Comparison of ENCODE assay signal across 17 mouse cellular contexts in genomic region chr17:21472032-21472652, GRCm38 (mm10). TPM values are rescaled to one million over a fixed set of nuclear protein-coding genes. Genes with fewer than 3 reads are reported as not detected.
A peak's percentile ranks its signal among the peaks of the same experiment; 100 is the strongest.
DNase-seq lines count a peak whose midpoint lies in the region; ATAC-seq and TF ChIP-seq lines count a peak whose summit lies in the region.
"Had no signal": no experiment of that assay in that cellular context is flagged by ENCODE, and none has a peak within 500 bp of the region (broad histone marks: within the 10 kb centered on the region; RNA-seq: fewer than 3 reads in every experiment).

No protein-coding gene starts in this region.

- TF ChIP-seq EP300 in MEL (IDR thresholded peaks at IDR 0.05; ENCODE audit: low read depth in 1 of 2, low read length in 2 of 2): 0 out of 4 replicates have a peak, but pooled peaks of 1 of the 2 experiments have one; percentile 8

- TF ChIP-seq CTCF in MEL (IDR thresholded peaks at IDR 0.05 in 2 of 3, conservative IDR thresholded peaks at IDR 0.05 in 1 of 3; ENCODE audit: control insufficient read depth in 1 of 3, insufficient read depth in 1 of 3, low read depth in 2 of 3, low read length in 3 of 3, poor library complexity in 1 of 3, severe bottlenecking in 1 of 3): no peak

- H3K9ac ChIP-seq in lung, embryonic 15.5 days: no peak overlapping the region
- H3K9ac ChIP-seq in MEL (ENCODE audit: control insufficient read depth, low read depth, low read length, poor library complexity, severe bottlenecking): no peak overlapping the region
- H3K9ac ChIP-seq: forebrain, postnatal 0 days; heart, embryonic 15.5 days had no signal

- no peaks in the 10 kb centered on the region for H3K27me3 ChIP-seq in lung, embryonic 15.5 days
- H3K27me3 ChIP-seq in MEL (ENCODE audit: control insufficient read depth in 1 of 2, insufficient read depth in 2 of 2, low read length in 2 of 2): no peaks in the 10 kb centered on the region
- H3K27me3 ChIP-seq: heart, embryonic 15.5 days had no signal

- TF ChIP-seq RAD21 in MEL (IDR thresholded peaks at IDR 0.05; ENCODE audit: low read depth, low read length): no peak

- H3K36me3 ChIP-seq in lung, embryonic 15.5 days: no peaks in the 10 kb centered on the region
- peaks cover 0 to 17% of the 10 kb centered on the region in 2 experiments; a peak in 2 of 4 replicates for H3K36me3 ChIP-seq in MEL (ENCODE audit: control insufficient read depth in 1 of 2, insufficient read depth in 2 of 2, low read length in 2 of 2)
- H3K36me3 ChIP-seq: heart, embryonic 15.5 days had no signal

- WGBS in lung, embryonic 15.5 days: 33% methylated on average over 3 of the region's 3 CpGs

- H3K4me1 ChIP-seq in lung, embryonic 15.5 days: peaks cover 18% of the 10 kb centered on the region
- peaks cover 10 to 19% of the 10 kb centered on the region in 2 experiments for H3K4me1 ChIP-seq in MEL (ENCODE audit: control insufficient read depth in 1 of 2, insufficient read depth in 2 of 2, low read length in 2 of 2)

- DNase-seq in lung, postnatal 14 days: no peak
- DNase-seq in MEL (ENCODE audit: low read depth, low spot score): peak; percentile 27
- peak; percentile 82 for DNase-seq in induced T-regulatory cell, adult 2 months (ENCODE audit: low read depth)
- peak; percentile 44 for DNase-seq in lung, postnatal 36 days
- DNase-seq in left cerebral cortex, adult 8-10 months (ENCODE audit: low spot score in 2 of 2): no peak
- no peak for DNase-seq in right cerebral cortex, postnatal 10 days (ENCODE audit: low spot score in 2 of 2)
- DNase-seq in Muller cell, postnatal 12 days (ENCODE audit: inconsistent ontology term): no peak
- DNase-seq: adrenal gland, postnatal 14 days; cerebellum, postnatal 10 days; forebrain, postnatal 0 days; heart, adult 18-20 months; kidney, adult 8-10 months; right cerebral cortex, postnatal 4 days had no signal

- no peak for TF ChIP-seq POLR2A in MEL (IDR thresholded peaks at IDR 0.05; ENCODE audit: control insufficient read depth in 1 of 2, insufficient read depth in 1 of 2, low read depth in 1 of 2, low read length in 2 of 2, poor library complexity in 1 of 2)

- H3K4me3 ChIP-seq in lung, embryonic 15.5 days: no peak overlapping the region
- no peak overlapping the region for H3K4me3 ChIP-seq in MEL (ENCODE audit: control insufficient read depth in 1 of 2, insufficient read depth in 1 of 2, low read depth in 2 of 2, low read length in 2 of 2)
- H3K4me3 ChIP-seq: erythroblast, embryonic 14.5 days; heart, embryonic 15.5 days had no signal

- H3K4me2 ChIP-seq in lung, embryonic 15.5 days: no peak overlapping the region
- H3K4me2 ChIP-seq: heart, embryonic 15.5 days had no signal

- H3K79me2 ChIP-seq in MEL (ENCODE audit: control insufficient read depth, insufficient read depth, low read length, poor library complexity): no peaks in the 10 kb centered on the region

- H3K9me3 ChIP-seq in lung, embryonic 15.5 days: no peaks in the 10 kb centered on the region
- no peaks in the 10 kb centered on the region for H3K9me3 ChIP-seq in MEL (replicated peaks; ENCODE audit: insufficient read depth, low read length)
- H3K9me3 ChIP-seq: heart, embryonic 15.5 days had no signal

- ATAC-seq in lung, embryonic 15.5 days (ENCODE audit: borderline replicate concordance, extremely low read depth, low FRiP score, low TSS enrichment): no peak
- ATAC-seq: forebrain, postnatal 0 days; midbrain, embryonic 16.5 days had no signal

- H3K27ac ChIP-seq in lung, embryonic 15.5 days: peak overlapping the region; percentile 77
- H3K27ac ChIP-seq in MEL (ENCODE audit: control insufficient read depth, low read depth, low read length): peak overlapping the region; percentile 23; the same call in 1 of the 2 replicates
- H3K27ac ChIP-seq: heart, embryonic 15.5 days had no signal

TF ChIP-seq in MEL, 35 proteins besides CTCF, POLR2A, EP300 and RAD21:
- TF ChIP-seq TBP (IDR thresholded peaks at IDR 0.05; ENCODE audit: low read depth, low read length): no peak
- TF ChIP-seq MEF2A (IDR thresholded peaks at IDR 0.05; ENCODE audit: extremely low read depth, insufficient replicate concordance, low read depth, low read length, poor library complexity, severe bottlenecking): no peak
- no peak for TF ChIP-seq POLR2AphosphoS5 (IDR thresholded peaks at IDR 0.05; ENCODE audit: borderline replicate concordance, low read depth, low read length)
- TF ChIP-seq GATA1 (IDR thresholded peaks at IDR 0.05; ENCODE audit: low read depth, low read length): peak; percentile 62
- no peak for TF ChIP-seq CHD1 (IDR thresholded peaks at IDR 0.05; ENCODE audit: low read depth, low read length)
- TF ChIP-seq TAL1 (IDR thresholded peaks at IDR 0.05; ENCODE audit: low read length): peak; percentile 39; the same call in 1 of the 2 replicates
- no peak for TF ChIP-seq KAT2A (conservative IDR thresholded peaks at IDR 0.05; ENCODE audit: low read depth, low read length)
- TF ChIP-seq ETS1 (IDR thresholded peaks at IDR 0.05; ENCODE audit: low read depth, low read length): 0 out of 2 replicates have a peak, but pooled peaks have one; percentile 14
- no peak for TF ChIP-seq BHLHE40 (IDR thresholded peaks at IDR 0.05; ENCODE audit: borderline replicate concordance, low read depth, low read length)
- TF ChIP-seq MAFK (IDR thresholded peaks at IDR 0.05; ENCODE audit: borderline replicate concordance, low read depth, low read length): no peak
- TF ChIP-seq USF1 (IDR thresholded peaks at IDR 0.05; ENCODE audit: low read depth, low read length): no peak
- TF ChIP-seq TCF12 (IDR thresholded peaks at IDR 0.05; ENCODE audit: low read depth, low read length): 0 out of 2 replicates have a peak, but pooled peaks have one; percentile 5

RNA-seq across cellular contexts. Expression of gene Zfp53, which starts 16.7 kb away (rescaled TPM):
- 10.7 and 11.8 TPM in 2 replicates for polyA plus RNA-seq in lung, embryonic 15.5 days (2015; fragmentation: Nextera tagmentation; extraction: Ambion mirVana)
- total RNA-seq in MEL (2012; rRNA removed): 1.8 TPM in 2 replicates
- 1 to 10 TPM in 1 of 2 experiments, not detected in 1; 2.2 TPM for polyA plus RNA-seq in MEL (2012; ENCODE audit: insufficient read depth in 1 of 2, insufficient read length in 2 of 2, low read depth in 1 of 2, low replicate concordance in 2 of 2, missing spikeins in 1 of 2)
- 1 to 10 TPM; 4.1 to 5.5 (median 4.9) TPM for total RNA-seq in left cerebral cortex, adult 8-10 months (2022)

RNA-seq across cellular contexts. Expression of gene Zfp51, which starts 22.0 kb away (rescaled TPM):
- 15.3 and 15.8 TPM in 2 replicates for polyA plus RNA-seq in lung, embryonic 15.5 days (2015; fragmentation: Nextera tagmentation; extraction: Ambion mirVana)
- 5.5 and 6.2 TPM in 2 replicates for total RNA-seq in MEL (2012; rRNA removed)
- 1 to 10 TPM in 1 of 2 experiments, not detected in 1; 3.5 TPM for polyA plus RNA-seq in MEL (2012; ENCODE audit: insufficient read depth in 1 of 2, insufficient read length in 2 of 2, low read depth in 1 of 2, low replicate concordance in 2 of 2, missing spikeins in 1 of 2)
- 1 to 10 TPM; 4.4 to 6.2 (median 4.7) TPM for total RNA-seq in left cerebral cortex, adult 8-10 months (2022)

RNA-seq across cellular contexts. Expression of gene Zfp54, which starts 49.1 kb away (rescaled TPM):
- polyA plus RNA-seq in lung, embryonic 15.5 days (2015; fragmentation: Nextera tagmentation; extraction: Ambion mirVana): 6.3 and 7.0 TPM in 2 replicates
- total RNA-seq in MEL (2012; rRNA removed): 2.0 and 2.7 TPM in 2 replicates
- polyA plus RNA-seq in MEL (2012; ENCODE audit: insufficient read depth in 1 of 2, insufficient read length in 2 of 2, low read depth in 1 of 2, low replicate concordance in 2 of 2, missing spikeins in 1 of 2): 1 to 10 TPM in 1 of 2 experiments, not detected in 1; 1.5 TPM
- total RNA-seq in left cerebral cortex, adult 8-10 months (2022): 1 to 10 TPM in 2 of 4 experiments, under 1 TPM in 2; 0.54 to 1.3 (median 0.82) TPM
- polyA plus RNA-seq: erythroblast, embryonic 14.5 days had no signal

Comparison
In these comparisons a context has a peak if more than half of its experiments do, and no peak if none do; other contexts are left out.
1. DNase-seq: peak in MEL (single experiment), induced T-regulatory cell, adult 2 months (single experiment) and lung, postnatal 36 days (single experiment); none in lung, postnatal 14 days (single experiment), left cerebral cortex, adult 8-10 months (0 of 2), right cerebral cortex, postnatal 10 days (0 of 2) and Muller cell, postnatal 12 days (single experiment).